Mouse (Mus musculus): ENCODE measurements around the gene Hhatl.

DNA sequence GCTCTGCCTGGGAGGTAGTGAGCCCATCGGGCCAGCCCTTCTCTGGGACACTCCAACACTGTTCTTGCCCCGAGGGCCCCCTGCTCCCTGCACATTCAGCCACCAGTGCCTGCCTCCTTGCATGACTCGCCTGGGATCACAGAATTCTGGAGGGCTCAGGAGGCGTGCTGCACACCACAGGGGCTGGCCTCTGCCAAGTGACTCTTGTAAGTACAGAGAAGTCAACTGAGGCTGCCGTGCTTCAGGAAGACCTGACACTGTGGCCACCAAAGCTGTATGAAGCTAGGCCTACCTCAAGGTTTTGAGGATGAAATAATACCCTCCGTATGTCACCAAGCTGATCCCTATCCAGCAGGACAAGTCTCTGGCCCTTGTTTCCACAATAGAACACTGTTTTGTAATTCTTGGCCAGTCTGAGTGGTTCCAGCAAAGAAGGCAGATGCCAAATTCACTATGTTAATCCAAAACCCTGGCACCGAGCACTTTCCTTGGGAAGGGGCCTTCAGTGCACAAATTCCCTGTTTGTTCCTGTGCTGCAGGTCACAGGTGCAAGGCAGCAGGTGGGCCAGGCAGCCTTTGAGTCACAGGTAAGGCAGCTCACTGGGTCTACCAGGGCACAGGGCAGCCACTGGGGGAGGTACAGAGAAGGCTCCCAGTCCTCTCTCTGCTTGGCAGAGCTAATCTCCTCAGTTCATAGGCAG lies 27.6 kb upstream of the Hhatl start:
- no peak for TF ChIP-seq POLR2A (IDR thresholded peaks at IDR 0.05; ENCODE audit: borderline replicate concordance, extremely low read depth, insufficient read depth, insufficient read length, poor library complexity, severe bottlenecking)
- TF ChIP-seq CTCF (IDR thresholded peaks at IDR 0.05; ENCODE audit: borderline replicate concordance, extremely low read depth, insufficient read depth, insufficient read length), result no peak

Data from brain, embryonic 14.5 days (tissue).